Mouse (Mus musculus): Measurements from ENCODE around the gene Spata7. TPM values are rescaled to one million over a fixed set of nuclear protein-coding genes. Genes with fewer than 3 reads are reported as not detected.
A peak's percentile ranks its signal among the peaks of the same experiment; 100 is the strongest.

Gene Spata7
- polyA plus RNA-seq, 1 experiment from 2014 or later = 2.4 TPM

DNA sequence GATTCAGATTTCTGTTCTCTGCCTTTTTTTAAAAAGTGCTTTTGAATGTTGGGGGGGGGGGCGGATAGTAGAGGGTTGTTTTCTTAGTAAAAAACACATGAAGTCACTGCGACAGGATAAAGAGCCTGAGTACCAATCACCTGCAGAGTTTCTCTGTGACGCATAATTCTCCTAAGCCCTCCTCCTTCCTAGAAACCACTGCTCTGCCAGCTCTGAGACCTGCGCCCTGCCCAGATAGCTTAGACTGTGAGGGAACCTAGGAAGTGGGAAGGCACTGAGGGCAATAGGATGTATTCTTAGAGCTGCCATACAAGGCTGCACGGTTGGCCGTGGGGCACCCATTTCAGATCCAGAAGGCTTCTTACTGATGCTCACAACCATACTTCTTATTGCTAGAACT, 84.9 kb downstream of the Spata7 start:
- H3K27ac ChIP-seq = no peak overlapping the region
- no peaks in the 10 kb centered on the region for H3K36me3 ChIP-seq
- ATAC-seq (ENCODE audit: low read depth) = no peak
- no peaks in the 10 kb centered on the region for H3K27me3 ChIP-seq
- H3K4me3 ChIP-seq (replicated peaks) = no peak overlapping the region
- no peak overlapping the region for H3K4me2 ChIP-seq
- no peaks in the 10 kb centered on the region for H3K9me3 ChIP-seq (replicated peaks)
- peaks cover 16% of the 10 kb centered on the region; the same call in 1 of the 2 replicates for H3K4me1 ChIP-seq (replicated peaks)
- no peak overlapping the region for H3K9ac ChIP-seq
- DNase-seq = no peak
- WGBS (ENCODE audit: insufficient replicate concordance) = 70% methylated on average over 6 of the region's 6 CpGs

GRCm38 (mm10) chr12:98713621-98714103, 85.7 kb downstream of the Spata7 start:
- H3K4me3 ChIP-seq (replicated peaks) = no peak overlapping the region
- no peak overlapping the region for H3K4me2 ChIP-seq
- H3K4me1 ChIP-seq (replicated peaks) = peaks cover 16% of the 10 kb centered on the region; the same call in 1 of the 2 replicates
- H3K9me3 ChIP-seq (replicated peaks) = no peaks in the 10 kb centered on the region
- WGBS (ENCODE audit: insufficient replicate concordance) = 73% methylated on average over 7 of the region's 7 CpGs
- H3K9ac ChIP-seq = no peak overlapping the region
- no peak overlapping the region for H3K27ac ChIP-seq
- ATAC-seq (ENCODE audit: low read depth) (no peak), DNase-seq (no peak)
- H3K36me3 ChIP-seq = no peaks in the 10 kb centered on the region
- no peaks in the 10 kb centered on the region for H3K27me3 ChIP-seq

- Histone ChIP-seq H3K36me3 (no peaks in the 10 kb centered on the region), H3K9me3 (replicated peaks) (no peaks in the 10 kb centered on the region), H3K9ac (no peak overlapping the region), H3K4me2 (no peak overlapping the region), H3K4me1 (replicated peaks) (peaks cover 16% of the 10 kb centered on the region; the same call in 1 of the 2 replicates), H3K27me3 (no peaks in the 10 kb centered on the region), H3K27ac (no peak overlapping the region), H3K4me3 (replicated peaks) (no peak overlapping the region)
- no peak for DNase-seq
- WGBS (ENCODE audit: insufficient replicate concordance) = 55% methylated on average over 11 of the region's 11 CpGs
- ATAC-seq (ENCODE audit: low read depth) = peak; percentile 52
Measured at GRCm38 (mm10) chr12:98714757-98715156, 86.8 kb downstream of the Spata7 start.

GRCm38 (mm10) chr12:98716142-98716541, 88.2 kb downstream of the Spata7 start:
- Histone ChIP-seq H3K4me3 (replicated peaks) (no peak overlapping the region), H3K4me1 (replicated peaks) (peaks cover 16% of the 10 kb centered on the region; the same call in 1 of the 2 replicates), H3K27ac (no peak overlapping the region), H3K36me3 (no peaks in the 10 kb centered on the region), H3K27me3 (no peaks in the 10 kb centered on the region), H3K9me3 (replicated peaks) (no peaks in the 10 kb centered on the region), H3K9ac (no peak overlapping the region), H3K4me2 (no peak overlapping the region)
- DNase-seq (no peak), ATAC-seq (ENCODE audit: low read depth) (no peak)
- WGBS (ENCODE audit: insufficient replicate concordance) = 74% methylated on average over 2 of the region's 2 CpGs

Other genes with a start within 250 kb of the Spata7 start
- gene Kcnk10, start 49.8 kb upstream of the Spata7 start, polyA plus RNA-seq (2015; fragmentation: Nextera tagmentation; extraction: Ambion mirVana) = not detected in 2 replicates
- gene Ptpn21, start 109.2 kb downstream of the Spata7 start, polyA plus RNA-seq (2015; fragmentation: Nextera tagmentation; extraction: Ambion mirVana) = 1.8 and 1.9 TPM in 2 replicates
- 44.1 and 53.5 TPM in 2 replicates for gene Zc3h14, start 118.8 kb downstream of the Spata7 start, polyA plus RNA-seq (2015; fragmentation: Nextera tagmentation; extraction: Ambion mirVana)

Data from liver, embryonic 13.5 days (tissue).